Mouse (Mus musculus) kidney, adult 9 months (tissue): ENCODE measurements around the gene Gm8180.
A peak's percentile ranks its signal among the peaks of the same experiment; 100 is the strongest.
"Not testable (repeated sequence)": the region's sequence is repeated elsewhere in the genome, so short reads cannot be mapped to it uniquely, and the experiment has no call there.

Experiments
- DNase-seq: peaks from one replicate; pipeline ENCODE4 v3.0.0; 2022

The Gm8180 gene

DNA sequence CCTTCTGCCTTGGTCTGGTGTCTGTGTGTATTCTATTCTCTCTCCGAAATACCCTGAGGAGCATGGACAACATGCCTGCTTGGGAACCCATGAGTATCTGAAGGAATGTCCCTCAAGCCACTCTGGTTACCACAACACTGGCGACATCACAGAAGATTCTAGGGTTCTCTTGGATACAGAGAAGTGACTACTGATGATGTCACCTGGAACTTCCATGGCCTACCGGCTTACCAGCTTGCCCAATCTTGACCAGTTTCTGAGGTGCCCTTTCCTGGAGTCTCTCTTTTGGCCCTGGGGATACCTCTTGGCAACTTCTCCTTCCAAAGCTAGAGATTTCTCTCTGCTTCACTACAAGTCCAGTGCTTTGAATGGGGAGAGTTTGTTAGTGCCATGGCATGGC, at the start of gene Gm8180:
Gene Gm8180 (minus strand): TSS at position 101 of the 400 bp plus-strand sequence.
- DNase-seq, result not testable (repeated sequence)

DNA sequence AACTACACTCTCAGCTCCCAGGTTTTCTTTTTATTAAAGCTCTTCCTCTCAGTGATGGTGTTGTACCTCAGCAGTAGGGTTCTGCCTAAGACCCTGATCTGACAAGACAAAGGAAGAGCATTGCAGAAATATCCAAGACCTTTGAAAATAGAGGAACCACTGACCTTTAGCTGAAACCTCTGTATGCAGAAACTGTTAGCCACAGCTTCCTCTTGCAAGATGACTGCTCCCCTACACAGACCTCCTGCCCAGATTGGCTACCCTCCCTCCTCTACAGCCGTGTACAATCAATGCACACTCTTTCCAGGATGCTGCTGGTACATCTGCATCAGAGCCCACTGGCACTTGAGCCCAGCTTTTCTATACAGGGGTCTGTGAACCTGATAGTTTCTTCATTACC, 45.8 kb upstream of the Gm8180 start:
- not testable (repeated sequence) for DNase-seq

DNA sequence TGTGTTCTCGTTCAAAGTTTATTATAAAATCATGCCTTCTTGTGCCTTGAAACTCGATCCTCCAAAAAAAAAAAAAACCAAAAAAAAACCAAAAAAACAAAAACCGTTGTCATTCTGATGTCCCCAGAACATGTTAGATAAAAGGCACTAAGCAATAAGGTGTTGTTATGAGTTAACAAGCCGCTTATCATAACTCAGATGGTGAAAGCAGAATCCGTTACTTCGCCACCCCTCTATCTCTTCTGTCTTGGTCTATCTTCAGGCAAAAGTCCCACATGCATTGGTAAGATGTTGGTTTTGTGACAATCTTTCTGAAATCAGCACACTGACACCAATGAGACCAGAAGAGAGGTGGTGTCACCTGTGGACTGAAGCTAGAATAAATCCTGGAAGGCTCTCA, 39.6 kb upstream of the Gm8180 start:
- not testable (repeated sequence) for DNase-seq

DNA sequence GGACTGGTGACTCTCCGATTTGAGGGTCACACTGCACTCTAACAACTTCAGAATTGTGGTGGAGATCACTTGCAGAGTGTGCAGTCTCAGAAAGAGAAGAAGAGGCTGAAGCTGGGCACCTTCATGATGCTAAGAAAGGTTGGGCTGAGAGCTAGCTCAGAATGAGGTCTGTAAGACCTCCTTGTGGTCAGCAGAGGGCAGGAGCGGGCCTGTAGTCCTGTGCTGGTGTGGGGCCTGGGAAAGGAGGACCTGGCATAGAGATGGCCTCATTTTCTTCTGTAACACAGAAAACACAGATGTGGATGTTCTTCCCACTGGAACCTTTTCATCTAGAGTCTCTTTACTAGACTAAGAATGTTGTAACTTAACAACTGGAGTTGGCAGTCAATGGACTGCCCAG, 37.3 kb upstream of the Gm8180 start:
- DNase-seq, result not testable (repeated sequence)

DNA sequence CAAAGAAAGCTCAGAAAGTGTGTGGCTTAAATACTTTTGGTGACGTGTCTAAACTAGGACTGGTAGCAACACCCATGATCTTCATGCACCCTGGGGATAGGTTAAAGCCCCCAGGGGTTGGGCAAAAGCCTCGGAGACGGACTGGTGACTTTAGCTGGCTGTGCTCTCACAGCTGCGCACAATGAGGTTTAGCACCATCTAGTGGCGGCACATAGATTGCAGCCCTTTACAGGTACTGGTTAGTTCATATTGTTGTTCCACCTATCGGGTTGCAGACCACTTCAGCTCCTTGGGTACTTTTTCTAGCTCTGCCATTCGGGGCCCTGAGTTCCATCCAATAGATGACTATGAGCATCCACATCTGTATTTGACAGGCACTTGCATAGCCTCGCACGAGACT, 27.9 kb upstream of the Gm8180 start:
- peak; percentile 47 for DNase-seq

DNA sequence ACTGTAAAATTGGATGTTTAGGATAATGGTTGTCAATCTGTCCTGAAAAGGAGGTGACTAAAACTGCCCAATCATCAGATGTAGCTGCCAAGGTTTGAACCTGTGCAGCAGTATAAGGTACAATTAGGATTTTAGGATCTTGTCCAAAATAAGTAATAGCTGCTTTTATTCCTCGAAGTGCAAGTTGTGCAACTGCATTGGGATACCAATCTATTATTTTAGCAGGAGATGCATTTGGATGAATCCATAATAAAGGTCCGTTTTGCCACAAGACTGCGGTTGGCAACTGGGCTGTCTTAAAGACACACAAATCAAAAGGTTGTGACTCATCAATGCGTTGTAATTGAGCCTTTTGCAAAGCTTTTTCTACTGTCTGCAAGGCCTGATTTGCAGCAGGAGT, 23.6 kb upstream of the Gm8180 start:
- DNase-seq, result not testable (repeated sequence)

DNA sequence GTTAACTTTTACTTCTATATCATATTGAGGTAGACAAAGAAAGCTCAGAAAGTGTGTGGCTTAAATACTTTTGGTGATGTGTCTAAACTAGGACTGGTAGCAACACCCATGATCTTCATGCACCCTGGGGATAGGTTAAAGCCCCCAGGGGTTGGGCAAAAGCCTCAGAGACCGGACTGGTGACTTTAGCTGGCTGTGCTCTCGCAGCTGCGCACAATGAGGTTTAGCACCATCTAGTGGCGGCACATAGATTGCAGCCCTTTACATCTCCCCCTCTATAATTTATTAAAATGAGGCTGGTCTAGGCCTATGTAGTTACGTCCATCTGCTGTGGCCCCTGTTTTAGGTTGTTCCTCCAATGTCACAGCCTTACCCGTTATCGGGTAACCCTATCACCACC, 19.9 kb upstream of the Gm8180 start:
- not testable (repeated sequence) for DNase-seq

DNA sequence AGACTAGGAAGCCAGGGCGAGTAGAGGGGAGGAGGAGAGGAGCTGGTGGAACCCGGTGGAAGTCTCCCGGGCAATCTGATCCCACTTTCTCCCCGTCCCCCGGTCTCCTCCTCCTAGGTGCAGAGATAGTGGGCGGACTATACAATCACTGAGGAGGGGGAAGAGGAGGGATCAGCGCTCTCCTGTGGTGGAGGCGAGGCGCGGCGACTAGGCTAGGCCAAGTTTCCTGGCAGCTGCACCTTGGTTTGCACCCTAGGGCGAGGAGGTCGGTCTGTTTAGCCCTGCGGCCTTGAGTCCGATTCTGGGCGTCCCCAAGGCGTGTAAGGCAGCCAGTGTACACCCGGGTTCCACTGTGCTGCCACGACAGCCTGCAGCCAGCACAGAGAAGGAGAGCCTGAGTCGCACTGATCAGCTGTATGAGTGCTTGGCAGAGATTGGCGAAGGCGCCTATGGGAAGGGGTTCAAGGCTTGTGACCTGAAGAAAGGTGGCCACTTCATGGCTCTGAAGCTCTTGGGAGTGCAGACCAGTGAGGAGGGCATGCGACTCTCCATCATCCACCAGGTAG, 12.4 kb upstream of the Gm8180 start:
- DNase-seq, result not testable (repeated sequence)

DNA sequence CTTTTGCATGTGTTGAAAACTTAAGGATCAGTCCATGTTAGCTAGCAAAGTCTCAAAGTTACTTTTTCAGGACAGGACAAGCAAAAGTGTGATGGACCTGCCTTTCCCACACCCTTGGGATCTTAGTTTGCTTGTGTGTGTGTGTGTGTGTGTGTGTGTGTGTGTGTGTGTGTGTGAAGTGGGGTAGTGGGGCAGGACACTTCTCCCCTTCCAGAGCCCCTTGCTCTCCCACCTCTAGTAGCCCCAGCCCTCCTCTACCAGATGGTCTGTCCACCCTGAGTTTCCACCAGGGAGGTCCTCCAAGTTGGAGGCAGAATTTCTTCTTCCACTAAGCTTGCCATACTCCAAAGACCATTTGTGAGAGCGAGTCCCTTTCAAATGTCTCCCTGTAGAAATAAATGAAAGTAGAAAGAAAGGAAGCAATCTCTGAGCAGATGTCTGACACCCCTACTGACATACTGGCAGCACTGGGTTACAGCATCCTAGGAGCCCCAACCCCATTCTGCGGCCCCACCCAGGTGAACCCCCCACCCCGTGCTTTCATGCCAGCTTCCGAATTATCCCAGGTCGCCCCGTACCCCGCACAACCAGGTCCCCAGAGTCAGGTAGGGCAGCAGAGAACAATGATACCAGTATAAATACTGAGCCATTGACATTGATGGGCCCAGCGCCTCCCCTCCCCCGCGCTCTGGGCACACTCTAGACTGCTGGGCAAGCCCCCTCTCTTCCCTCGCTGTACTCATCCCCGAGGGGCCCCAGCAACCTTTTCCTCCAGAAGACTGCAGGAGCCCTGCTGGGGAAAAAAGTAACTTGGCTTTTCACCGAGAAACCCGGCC, 11.7 kb upstream of the Gm8180 start:
- no peak for DNase-seq

DNA sequence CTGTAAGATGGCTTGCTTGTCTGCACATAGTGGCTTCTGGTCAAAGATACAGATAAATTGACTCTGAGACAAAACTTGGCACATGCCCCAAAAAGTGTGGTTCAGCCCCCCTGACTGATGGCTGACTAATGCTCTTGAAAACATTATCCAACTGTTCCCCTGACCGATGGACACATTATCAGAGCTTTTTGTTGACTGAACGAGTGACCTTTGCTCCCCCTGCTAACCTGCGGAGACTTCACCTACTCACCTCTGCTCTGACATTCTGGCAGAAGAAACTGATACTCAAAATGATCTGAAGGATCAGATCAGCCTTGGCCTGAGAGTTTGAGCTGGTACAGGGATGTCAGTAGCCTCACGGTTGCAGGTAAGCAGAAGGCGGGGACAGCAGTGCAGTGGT, 9.3 kb upstream of the Gm8180 start:
- not testable (repeated sequence) for DNase-seq

DNA sequence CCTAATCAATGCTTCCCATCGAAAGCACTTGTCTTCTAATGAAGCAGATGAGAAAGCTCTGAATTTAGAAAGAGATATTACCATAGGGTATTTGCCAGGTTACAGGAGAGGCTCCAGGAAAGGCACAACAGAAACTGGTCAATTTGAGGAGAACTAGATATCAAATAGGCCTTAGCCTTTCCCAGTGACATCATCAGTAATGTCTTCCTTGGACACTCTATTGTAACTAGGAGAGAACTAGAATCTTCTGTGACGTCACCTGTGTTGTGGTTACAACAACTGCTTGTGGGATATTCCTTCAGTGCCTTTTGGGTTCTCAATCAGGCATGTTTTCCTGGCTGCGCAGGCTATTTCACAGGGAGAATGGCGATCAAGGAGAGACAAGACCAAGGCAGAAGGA, 37.0 kb downstream of the Gm8180 start, which contains the start of gene Gm6526:
Gene Gm6526 (plus strand): TSS at position 301 of the 400 bp plus-strand sequence.
- DNase-seq, result not testable (repeated sequence)
